Mouse (Mus musculus): ENCODE measurements around the gene B3galnt1. TPM values are rescaled to one million over a fixed set of nuclear protein-coding genes. Genes with fewer than 3 reads are reported as not detected.

B3galnt1 gene
- total and polyA plus RNA-seq, 3 experiments, result 0.08 TPM; not detected in 2

- dilution Hi-C loops (cut with MboI; ENCODE audit: extremely low pct_ligation_motif_present, extremely low pct_unique_long_range_greater_than_20kb, low sequenced_read_pairs) (no loop called here), in situ Hi-C loops (cut with MboI; ENCODE audit: low pct_ligation_motif_present, low pct_unique_long_range_greater_than_20kb, low sequenced_read_pairs) (no loop called here)
- H3K4me2 ChIP-seq (ENCODE audit: insufficient read depth, low read depth, poor library complexity, severe bottlenecking), result no peak overlapping the region
- no peak overlapping the region for H3K4me3 ChIP-seq (replicated peaks in 1 of 3; ENCODE audit: low read depth in 2 of 3, low read length in 2 of 3, poor library complexity in 1 of 3)
- no peaks in the 10 kb centered on the region for H3K79me2 ChIP-seq (replicated peaks; ENCODE audit: control insufficient read depth, extremely low read depth, insufficient read depth, poor library complexity, severe bottlenecking)
- H3K27ac ChIP-seq (ENCODE audit: insufficient read depth, low read depth), result no peak overlapping the region
- no peaks in the 10 kb centered on the region for H3K27me3 ChIP-seq (replicated peaks)
- TF ChIP-seq TCF12 (IDR thresholded peaks at IDR 0.05; ENCODE audit: low read depth, low read length), result no peak
- no peak for TF ChIP-seq CHD2 (IDR thresholded peaks at IDR 0.05; ENCODE audit: low read length)
- no peak for TF ChIP-seq NRF1 (IDR thresholded peaks at IDR 0.05; ENCODE audit: low read depth, low read length)
- no peak for TF ChIP-seq CTCF (conservative IDR thresholded peaks at IDR 0.05 in 1 of 2, IDR thresholded peaks at IDR 0.05 in 1 of 2; ENCODE audit: low read depth in 2 of 2, low read length in 2 of 2)
- no peak for TF ChIP-seq IRF4 (IDR thresholded peaks at IDR 0.05; ENCODE audit: low read depth, low read length)
- TF ChIP-seq GABPA (IDR thresholded peaks at IDR 0.05; ENCODE audit: insufficient replicate concordance, low read depth, low read length), result no peak
- TF ChIP-seq MAFK (IDR thresholded peaks at IDR 0.05; ENCODE audit: insufficient replicate concordance, low read length), result no peak
- no peak for TF ChIP-seq CHD1 (IDR thresholded peaks at IDR 0.05; ENCODE audit: low read depth, low read length)
- TF ChIP-seq SMC3 (IDR thresholded peaks at IDR 0.05; ENCODE audit: low read depth, low read length), result no peak
- no peak for DNase-seq (ENCODE audit: extremely low read depth)
- no peak overlapping the region for H3K9ac ChIP-seq (ENCODE audit: insufficient read depth, low read depth)
- no peaks in the 10 kb centered on the region for H3K4me1 ChIP-seq (ENCODE audit: control insufficient read depth in 1 of 2, insufficient read depth in 2 of 2)
- H3K9me3 ChIP-seq (replicated peaks; ENCODE audit: low read length), result no peaks in the 10 kb centered on the region
- H3K36me3 ChIP-seq (replicated peaks in 1 of 2; ENCODE audit: control insufficient read depth in 1 of 2, insufficient read depth in 1 of 2, low read length in 1 of 2), result no peaks in the 10 kb centered on the region
Observed at GRCm38 (mm10) chr3:69531511-69531910, 67.2 kb downstream of the B3galnt1 start.

GRCm38 (mm10) chr3:69529576-69529975 is 69.2 kb downstream of the B3galnt1 start:
- dilution Hi-C loops (cut with MboI; ENCODE audit: extremely low pct_ligation_motif_present, extremely low pct_unique_long_range_greater_than_20kb, low sequenced_read_pairs) (no loop called here), in situ Hi-C loops (cut with MboI; ENCODE audit: low pct_ligation_motif_present, low pct_unique_long_range_greater_than_20kb, low sequenced_read_pairs) (no loop called here)
- Histone ChIP-seq H3K4me1 (ENCODE audit: control insufficient read depth in 1 of 2, insufficient read depth in 2 of 2) (peaks cover 3 to 10% of the 10 kb centered on the region in 2 experiments; a peak in 2 of 4 replicates), H3K27ac (ENCODE audit: insufficient read depth, low read depth) (no peak overlapping the region), H3K27me3 (replicated peaks) (no peaks in the 10 kb centered on the region), H3K9ac (ENCODE audit: insufficient read depth, low read depth) (no peak overlapping the region), H3K9me3 (replicated peaks; ENCODE audit: low read length) (no peaks in the 10 kb centered on the region), H3K79me2 (replicated peaks; ENCODE audit: control insufficient read depth, extremely low read depth, insufficient read depth, poor library complexity, severe bottlenecking) (no peaks in the 10 kb centered on the region), H3K36me3 (replicated peaks in 1 of 2; ENCODE audit: control insufficient read depth in 1 of 2, insufficient read depth in 1 of 2, low read length in 1 of 2) (no peaks in the 10 kb centered on the region), H3K4me2 (ENCODE audit: insufficient read depth, low read depth, poor library complexity, severe bottlenecking) (no peak overlapping the region), H3K4me3 (replicated peaks in 1 of 3; ENCODE audit: low read depth in 2 of 3, low read length in 2 of 3, poor library complexity in 1 of 3) (no peak overlapping the region)
- DNase-seq (ENCODE audit: extremely low read depth), result no peak
- TF ChIP-seq E2F4 (IDR thresholded peaks at IDR 0.05; ENCODE audit: insufficient replicate concordance, low read depth, low read length) (no peak), ZNF384 (IDR thresholded peaks at IDR 0.05; ENCODE audit: low read depth, low read length) (no peak), TCF12 (IDR thresholded peaks at IDR 0.05; ENCODE audit: low read depth, low read length) (no peak), CHD1 (IDR thresholded peaks at IDR 0.05; ENCODE audit: low read depth, low read length) (no peak), KAT2A (IDR thresholded peaks at IDR 0.05; ENCODE audit: insufficient replicate concordance, low read length) (no peak), ETS1 (conservative IDR thresholded peaks at IDR 0.05; ENCODE audit: low read depth, low read length) (no peak)

- no peak for TF ChIP-seq KAT2A (IDR thresholded peaks at IDR 0.05; ENCODE audit: insufficient replicate concordance, low read length)
- no peak for TF ChIP-seq ZMIZ1 (IDR thresholded peaks at IDR 0.05; ENCODE audit: low read depth, low read length)
- TF ChIP-seq ZKSCAN1 (IDR thresholded peaks at IDR 0.05; ENCODE audit: borderline replicate concordance, low read depth, low read length), result no peak
- no peak for TF ChIP-seq MAFK (IDR thresholded peaks at IDR 0.05; ENCODE audit: insufficient replicate concordance, low read length)
- no peak for TF ChIP-seq ETS1 (conservative IDR thresholded peaks at IDR 0.05; ENCODE audit: low read depth, low read length)
- no peak for TF ChIP-seq MAZ (IDR thresholded peaks at IDR 0.05; ENCODE audit: low read depth, low read length)
- no peak for TF ChIP-seq GABPA (IDR thresholded peaks at IDR 0.05; ENCODE audit: insufficient replicate concordance, low read depth, low read length)
- TF ChIP-seq NELFE (IDR thresholded peaks at IDR 0.05; ENCODE audit: low read depth, low read length), result no peak
- TF ChIP-seq E2F4 (IDR thresholded peaks at IDR 0.05; ENCODE audit: insufficient replicate concordance, low read depth, low read length), result no peak
- TF ChIP-seq MYC (IDR thresholded peaks at IDR 0.05; ENCODE audit: low read depth, low read length), result no peak
- no peak for TF ChIP-seq MEF2A (IDR thresholded peaks at IDR 0.05; ENCODE audit: borderline replicate concordance, low read depth, low read length)
- TF ChIP-seq NRF1 (IDR thresholded peaks at IDR 0.05; ENCODE audit: low read depth, low read length), result no peak
- Histone ChIP-seq H3K27me3 (replicated peaks) (no peaks in the 10 kb centered on the region), H3K4me3 (replicated peaks in 1 of 3; ENCODE audit: low read depth in 2 of 3, low read length in 2 of 3, poor library complexity in 1 of 3) (no peak overlapping the region), H3K9me3 (replicated peaks; ENCODE audit: low read length) (peaks cover 2% of the 10 kb centered on the region), H3K79me2 (replicated peaks; ENCODE audit: control insufficient read depth, extremely low read depth, insufficient read depth, poor library complexity, severe bottlenecking) (no peaks in the 10 kb centered on the region), H3K4me1 (ENCODE audit: control insufficient read depth in 1 of 2, insufficient read depth in 2 of 2) (peaks cover 4 to 14% of the 10 kb centered on the region in 2 experiments; a peak in 2 of 4 replicates), H3K27ac (ENCODE audit: insufficient read depth, low read depth) (no peak overlapping the region), H3K36me3 (replicated peaks in 1 of 2; ENCODE audit: control insufficient read depth in 1 of 2, insufficient read depth in 1 of 2, low read length in 1 of 2) (no peaks in the 10 kb centered on the region), H3K9ac (ENCODE audit: insufficient read depth, low read depth) (no peak overlapping the region), H3K4me2 (ENCODE audit: insufficient read depth, low read depth, poor library complexity, severe bottlenecking) (no peak overlapping the region)
- no peak for DNase-seq (ENCODE audit: extremely low read depth)
- in situ Hi-C loops (cut with MboI; ENCODE audit: low pct_ligation_motif_present, low pct_unique_long_range_greater_than_20kb, low sequenced_read_pairs), result no loop called here
- dilution Hi-C loops (cut with MboI; ENCODE audit: extremely low pct_ligation_motif_present, extremely low pct_unique_long_range_greater_than_20kb, low sequenced_read_pairs), result no loop called here
Observed at GRCm38 (mm10) chr3:69527384-69527783, 71.4 kb downstream of the B3galnt1 start.
